ENCODE assay signal across 8 mouse cellular contexts in the genomic region with DNA sequence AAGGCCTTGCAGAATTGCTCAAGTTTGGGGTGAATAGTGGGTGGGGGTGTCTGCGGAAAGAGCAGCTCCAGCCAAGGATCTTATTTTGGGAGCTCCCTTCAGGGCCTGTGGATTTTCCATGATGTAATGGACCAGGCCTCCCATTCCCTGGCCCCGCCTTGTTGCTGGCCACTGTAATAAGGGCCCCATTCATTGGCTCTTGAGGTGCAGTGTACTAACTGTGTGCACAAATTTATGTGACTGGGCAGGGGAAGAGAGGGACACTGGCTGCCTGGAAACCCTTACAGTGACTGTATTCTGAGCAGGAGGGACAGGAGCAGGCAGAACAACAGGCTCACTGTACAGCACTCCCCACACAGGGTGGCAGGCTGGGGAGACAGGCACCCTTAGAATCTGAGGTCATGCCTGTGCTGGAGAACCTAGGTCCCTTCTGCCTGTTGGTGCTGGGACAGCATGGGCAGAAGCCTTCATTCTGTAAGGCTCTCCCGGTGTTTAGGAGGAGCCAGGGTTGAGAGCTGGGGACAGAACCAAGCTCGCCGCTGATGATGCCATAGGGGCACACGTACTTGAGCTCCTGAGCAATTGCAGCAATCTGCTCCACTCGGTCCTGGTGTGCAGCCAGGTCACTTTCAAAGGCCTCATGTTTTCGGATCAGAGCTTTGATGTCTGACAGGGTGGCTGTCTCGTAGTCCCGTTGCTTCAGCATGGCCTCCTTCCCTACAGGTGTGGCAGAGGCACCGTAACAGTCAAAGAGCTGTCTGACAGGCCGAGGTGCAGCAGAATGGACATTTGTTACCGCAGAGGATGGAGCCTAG. TPM values are rescaled to one million over a fixed set of nuclear protein-coding genes. Genes with fewer than 3 reads are reported as not detected.
DNase-seq lines count a peak whose midpoint lies in the region; ATAC-seq and TF ChIP-seq lines count a peak whose summit lies in the region.

No protein-coding gene starts in this region.

- H3K27me3 ChIP-seq in forebrain, embryonic 16.5 days (replicated peaks; ENCODE audit: control insufficient read depth, insufficient read depth, low read length), result no peaks in the 10 kb centered on the region
- no peaks in the 10 kb centered on the region for H3K27me3 ChIP-seq in forebrain, embryonic 11.5 days (ENCODE audit: control insufficient read depth, insufficient read depth, low read length)
- H3K27me3 ChIP-seq in lung, embryonic 15.5 days, result no peaks in the 10 kb centered on the region
- H3K27me3 ChIP-seq in heart, embryonic 13.5 days (replicated peaks), result no peaks in the 10 kb centered on the region

- WGBS in forebrain, embryonic 16.5 days, result 91% methylated on average over 13 of the region's 13 CpGs
- WGBS in forebrain, embryonic 11.5 days, result 92% methylated on average over 13 of the region's 13 CpGs
- WGBS in lung, embryonic 15.5 days, result 85% methylated on average over 13 of the region's 13 CpGs
- 83% methylated on average over 13 of the region's 13 CpGs for whole genome bisulfite sequencing in lung, adult 2 months
- 71% methylated on average over 13 of the region's 13 CpGs for WGBS in heart, embryonic 13.5 days
- WGBS in olfactory bulb, adult 2 months, result 63% methylated on average over 13 of the region's 13 CpGs

- H3K4me1 ChIP-seq in forebrain, embryonic 16.5 days (replicated peaks; ENCODE audit: control insufficient read depth, insufficient read depth, low read length), result no peaks in the 10 kb centered on the region
- H3K4me1 ChIP-seq in forebrain, embryonic 11.5 days (replicated peaks; ENCODE audit: control insufficient read depth, insufficient read depth, low read length), result no peaks in the 10 kb centered on the region
- H3K4me1 ChIP-seq in lung, embryonic 15.5 days, result no peaks in the 10 kb centered on the region
- no peaks in the 10 kb centered on the region for H3K4me1 ChIP-seq in lung, adult 2 months (ENCODE audit: control insufficient read depth, insufficient read depth, low read length)
- peaks cover 48% of the 10 kb centered on the region for H3K4me1 ChIP-seq in heart, embryonic 13.5 days
- H3K4me1 ChIP-seq in olfactory bulb, adult 2 months (ENCODE audit: control insufficient read depth, insufficient read depth, low read length), result peaks cover 33% of the 10 kb centered on the region

- peaks cover 52% of the 10 kb centered on the region for H3K36me3 ChIP-seq in forebrain, embryonic 16.5 days (ENCODE audit: control insufficient read depth, insufficient read depth)
- H3K36me3 ChIP-seq in forebrain, embryonic 11.5 days (ENCODE audit: control insufficient read depth, insufficient read depth, low read length), result peaks cover 32% of the 10 kb centered on the region; the same call in 1 of the 2 replicates
- peaks cover 99% of the 10 kb centered on the region for H3K36me3 ChIP-seq in lung, embryonic 15.5 days
- peaks cover 100% of the 10 kb centered on the region for H3K36me3 ChIP-seq in heart, embryonic 13.5 days

- ATAC-seq in forebrain, embryonic 16.5 days, result peak; percentile 57
- no peak for ATAC-seq in forebrain, embryonic 11.5 days (replicated peaks; ENCODE audit: low FRiP score)
- peak; percentile 13; the same call in 1 of the 2 replicates for ATAC-seq in lung, embryonic 15.5 days (ENCODE audit: borderline replicate concordance, extremely low read depth, low FRiP score, low TSS enrichment)
- peak; percentile 40; the same call in 1 of the 2 replicates for ATAC-seq in heart, embryonic 13.5 days (ENCODE audit: extremely low read depth, insufficient number of reproducible peaks, low FRiP score, low TSS enrichment)
- no peak for ATAC-seq in erythroid progenitor cell, adult 5-6 weeks (replicated peaks; ENCODE audit: low FRiP score, poor library complexity, severe bottlenecking)

- TF ChIP-seq POLR2A in lung, adult 2 months (IDR thresholded peaks at IDR 0.05; ENCODE audit: borderline replicate concordance, extremely low read depth, low read depth, low read length), result no peak
- no peak for TF ChIP-seq POLR2A in olfactory bulb, adult 2 months (IDR thresholded peaks at IDR 0.05; ENCODE audit: insufficient read depth, low read depth, low read length)

- no peak overlapping the region for H3K27ac ChIP-seq in forebrain, embryonic 16.5 days (ENCODE audit: low read length)
- H3K27ac ChIP-seq in forebrain, embryonic 11.5 days (ENCODE audit: low read depth, low read length), result no peak overlapping the region
- H3K27ac ChIP-seq in lung, embryonic 15.5 days, result no peak overlapping the region
- peak overlapping the region; percentile 84 for H3K27ac ChIP-seq in heart, embryonic 13.5 days (replicated peaks)
- H3K27ac ChIP-seq in olfactory bulb, adult 2 months (ENCODE audit: insufficient read depth, low read depth, low read length), result peak overlapping the region; percentile 63

- H3K9me3 ChIP-seq in forebrain, embryonic 16.5 days (ENCODE audit: control insufficient read depth, low read length), result no peaks in the 10 kb centered on the region
- H3K9me3 ChIP-seq in forebrain, embryonic 11.5 days (ENCODE audit: control insufficient read depth, low read length), result no peaks in the 10 kb centered on the region
- no peaks in the 10 kb centered on the region for H3K9me3 ChIP-seq in lung, embryonic 15.5 days
- H3K9me3 ChIP-seq in heart, embryonic 13.5 days, result no peaks in the 10 kb centered on the region

- DNase-seq in forebrain, embryonic 11.5 days (ENCODE audit: low spot score), result no peak
- DNase-seq in lung, adult 2 months, result no peak
- no peak for DNase-seq in cerebellum, adult 11-12 months

- no peak overlapping the region for H3K9ac ChIP-seq in forebrain, embryonic 16.5 days (replicated peaks; ENCODE audit: low read depth, low read length)
- H3K9ac ChIP-seq in forebrain, embryonic 11.5 days (ENCODE audit: low read length), result no peak overlapping the region
- H3K9ac ChIP-seq in lung, embryonic 15.5 days, result no peak overlapping the region
- H3K9ac ChIP-seq in heart, embryonic 13.5 days, result peak overlapping the region; percentile 38

- TF ChIP-seq CTCF in lung, adult 2 months (IDR thresholded peaks at IDR 0.05; ENCODE audit: insufficient read depth, low read length), result no peak
- no peak for TF ChIP-seq CTCF in olfactory bulb, adult 2 months (IDR thresholded peaks at IDR 0.05; ENCODE audit: insufficient read depth, low read depth, low read length)

- no peak overlapping the region for H3K4me3 ChIP-seq in forebrain, embryonic 16.5 days (replicated peaks; ENCODE audit: low read length)
- H3K4me3 ChIP-seq in forebrain, embryonic 11.5 days (ENCODE audit: low read depth, low read length), result no peak overlapping the region
- H3K4me3 ChIP-seq in lung, embryonic 15.5 days, result no peak overlapping the region
- H3K4me3 ChIP-seq in lung, adult 2 months (replicated peaks; ENCODE audit: extremely low read depth, low read depth, low read length), result no peak overlapping the region
- H3K4me3 ChIP-seq in heart, embryonic 13.5 days, result no peak overlapping the region
- no peak overlapping the region for H3K4me3 ChIP-seq in olfactory bulb, adult 2 months (ENCODE audit: insufficient read depth, low read depth, low read length)

- H3K4me2 ChIP-seq in forebrain, embryonic 16.5 days (ENCODE audit: low read length), result no peak overlapping the region
- no peak overlapping the region for H3K4me2 ChIP-seq in forebrain, embryonic 11.5 days (ENCODE audit: low read depth, low read length, severe bottlenecking)
- H3K4me2 ChIP-seq in lung, embryonic 15.5 days, result no peak overlapping the region
- no peak overlapping the region for H3K4me2 ChIP-seq in heart, embryonic 13.5 days

RNA-seq across cellular contexts. Expression of a gene that starts 20.3 kb away (rescaled TPM):
- 0.27 and 0.81 TPM in 2 replicates for polyA plus RNA-seq in forebrain, embryonic 16.5 days (2015; fragmentation: Nextera tagmentation; extraction: Ambion mirVana)
- 0.60 and 0.69 TPM in 2 replicates for polyA plus RNA-seq in forebrain, embryonic 11.5 days (2014; fragmentation: Nextera tagmentation; extraction: Ambion mirVana)
- 0.29 and 0.42 TPM in 2 replicates for polyA plus RNA-seq in lung, embryonic 15.5 days (2015; fragmentation: Nextera tagmentation; extraction: Ambion mirVana)
- 0.05 and 1.3 TPM in 2 replicates for polyA plus RNA-seq in lung, adult 2 months (2012; rRNA removed)
- polyA plus RNA-seq in heart, embryonic 13.5 days (2015; fragmentation: Nextera tagmentation; extraction: Ambion mirVana), result 0.15 and 0.38 TPM in 2 replicates
- not detected in 2 replicates for polyA plus RNA-seq in olfactory bulb, adult 2 months (2012; ENCODE audit: insufficient read depth, insufficient read length, low replicate concordance, missing spikeins)
- not detected in 2 replicates for total RNA-seq in erythroid progenitor cell, adult 5-6 weeks (2015; ENCODE audit: low replicate concordance)
- 1.2 TPM in 1 of 2 replicates, not detected in the other for total RNA-seq in erythroid progenitor cell, adult 5-6 weeks (2017; ENCODE audit: low replicate concordance)

RNA-seq across cellular contexts. Expression of a gene that starts 37.9 kb away (rescaled TPM):
- polyA plus RNA-seq in forebrain, embryonic 16.5 days (2015; fragmentation: Nextera tagmentation; extraction: Ambion mirVana), result 1.7 and 2.9 TPM in 2 replicates
- polyA plus RNA-seq in forebrain, embryonic 11.5 days (2014; fragmentation: Nextera tagmentation; extraction: Ambion mirVana), result 0.52 and 0.88 TPM in 2 replicates
- polyA plus RNA-seq in lung, embryonic 15.5 days (2015; fragmentation: Nextera tagmentation; extraction: Ambion mirVana), result 1.5 and 1.6 TPM in 2 replicates
- polyA plus RNA-seq in lung, adult 2 months (2012; rRNA removed), result 2.2 and 314 TPM in 2 replicates
- 1.5 and 1.6 TPM in 2 replicates for polyA plus RNA-seq in heart, embryonic 13.5 days (2015; fragmentation: Nextera tagmentation; extraction: Ambion mirVana)
- not detected in 2 replicates for polyA plus RNA-seq in olfactory bulb, adult 2 months (2012; ENCODE audit: insufficient read depth, insufficient read length, low replicate concordance, missing spikeins)
- total RNA-seq in erythroid progenitor cell, adult 5-6 weeks (2015; ENCODE audit: low replicate concordance), result not detected in 2 replicates
- not detected in 2 replicates for total RNA-seq in erythroid progenitor cell, adult 5-6 weeks (2017; ENCODE audit: low replicate concordance)

Comparison
In these comparisons a context has a peak if more than half of its experiments do, and no peak if none do; other contexts are left out.
1. ATAC-seq: peak in forebrain, embryonic 16.5 days (single experiment), lung, embryonic 15.5 days (single experiment) and heart, embryonic 13.5 days (single experiment); none in forebrain, embryonic 11.5 days (single experiment) and erythroid progenitor cell, adult 5-6 weeks (single experiment).
2. H3K27ac ChIP-seq: peak in heart, embryonic 13.5 days (single experiment) and olfactory bulb, adult 2 months (single experiment); none in forebrain, embryonic 16.5 days (single experiment), forebrain, embryonic 11.5 days (single experiment) and lung, embryonic 15.5 days (single experiment).